In the genomic region with DNA sequence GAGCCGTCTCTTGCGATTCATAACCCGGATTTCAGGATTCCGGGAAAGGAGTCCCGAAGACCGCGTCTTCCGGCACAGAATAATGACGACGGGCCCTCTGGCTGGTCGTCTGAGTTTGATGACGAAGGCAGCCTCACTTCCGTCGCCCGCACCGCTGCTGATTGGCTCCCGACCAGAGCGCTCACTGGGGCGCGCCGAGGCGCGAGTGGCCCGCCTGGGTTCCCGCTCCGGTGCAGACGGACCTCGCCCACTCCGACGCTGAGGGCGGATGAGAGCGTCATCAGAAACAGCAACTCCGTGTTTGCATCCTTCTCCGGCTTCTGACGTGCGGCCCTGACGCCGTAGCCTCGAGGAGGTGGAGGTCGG, we compare ENCODE assay signal across 8 mouse cellular contexts. TPM values are rescaled to one million over a fixed set of nuclear protein-coding genes. Genes with fewer than 3 reads are reported as not detected.
DNase-seq lines count a peak whose midpoint lies in the region; ATAC-seq and TF ChIP-seq lines count a peak whose summit lies in the region.

A gene (minus strand): TSS at position 90 of the 366 bp plus-strand sequence.
A gene (plus strand): TSS at position 164 of the 366 bp plus-strand sequence.

- peak within 1 kb of the TSS; percentile 84 for H3K27ac ChIP-seq in embryonic facial prominence, embryonic 14.5 days (replicated peaks; ENCODE audit: low read depth, low read length)
- peak within 1 kb of the TSS; percentile 74 for H3K27ac ChIP-seq in heart, adult 2 months
- H3K27ac ChIP-seq in limb, embryonic 13.5 days: peak within 1 kb of the TSS; percentile 78; the same call in 1 of the 2 replicates
- H3K27ac ChIP-seq in midbrain, embryonic 16.5 days (ENCODE audit: low read length): peak within 1 kb of the TSS; percentile 86

- DNase-seq in 3T3-L1 (ENCODE audit: low read depth, low spot score): peak; percentile 98
- peak; percentile 91 to 92 for DNase-seq in adrenal gland, postnatal 4 days (ENCODE audit: low spot score in 2 of 2)
- DNase-seq in embryonic facial prominence, embryonic 14.5 days (ENCODE audit: low spot score): peak; percentile 98
- peak; percentile 96 to 97 for DNase-seq in heart, adult 2 months
- peak; percentile 95 for DNase-seq in kidney, adult 8-10 months
- peak; percentile 89 to 96 for DNase-seq in spleen, postnatal 10 days (ENCODE audit: low spot score in 2 of 2)

- peaks cover 2% of the 10 kb centered on the region; the same call in 1 of the 2 replicates for H3K79me2 ChIP-seq in heart, adult 2 months (replicated peaks; ENCODE audit: control insufficient read depth, insufficient read depth, low read length)

- 0 out of 2 replicates have a peak, but pooled peaks have one; percentile 8 for TF ChIP-seq EP300 in heart, adult 2 months (IDR thresholded peaks at IDR 0.05; ENCODE audit: insufficient read depth, low read depth, low read length)

- 0% methylated on average over 33 of the region's 40 CpGs for WGBS in embryonic facial prominence, embryonic 14.5 days
- under 1% methylated on average over 40 of the region's 40 CpGs for WGBS in heart, adult 2 months
- 0% methylated on average over 40 of the region's 40 CpGs for WGBS in limb, embryonic 13.5 days
- under 1% methylated on average over 40 of the region's 40 CpGs for WGBS in midbrain, embryonic 16.5 days

- H3K27me3 ChIP-seq in embryonic facial prominence, embryonic 14.5 days (replicated peaks; ENCODE audit: control insufficient read depth, insufficient read depth, low read length): no peaks in the 10 kb centered on the region
- H3K27me3 ChIP-seq in heart, adult 2 months (ENCODE audit: control insufficient read depth, insufficient read depth, low read length): no peaks in the 10 kb centered on the region
- H3K27me3 ChIP-seq in limb, embryonic 13.5 days: no peaks in the 10 kb centered on the region
- H3K27me3 ChIP-seq in midbrain, embryonic 16.5 days (ENCODE audit: control insufficient read depth, insufficient read depth, low read depth, low read length): no peaks in the 10 kb centered on the region

- H3K9ac ChIP-seq in embryonic facial prominence, embryonic 14.5 days (ENCODE audit: low read depth, low read length): peak within 1 kb of the TSS; percentile 80
- peak within 1 kb of the TSS; percentile 71 for H3K9ac ChIP-seq in heart, adult 2 months (ENCODE audit: low read depth, low read length)
- peak within 1 kb of the TSS; percentile 85 for H3K9ac ChIP-seq in limb, embryonic 13.5 days
- H3K9ac ChIP-seq in midbrain, embryonic 16.5 days (ENCODE audit: low read depth, low read length): peak within 1 kb of the TSS; percentile 85

- no peaks in the 10 kb centered on the region for H3K9me3 ChIP-seq in embryonic facial prominence, embryonic 14.5 days (ENCODE audit: control insufficient read depth, low read length)
- H3K9me3 ChIP-seq in limb, embryonic 13.5 days: no peaks in the 10 kb centered on the region
- no peaks in the 10 kb centered on the region for H3K9me3 ChIP-seq in midbrain, embryonic 16.5 days (replicated peaks; ENCODE audit: control insufficient read depth, low read length, poor library complexity, severe bottlenecking)

- TF ChIP-seq CTCF in heart, adult 2 months (IDR thresholded peaks at IDR 0.05): no peak

- peaks cover 15% of the 10 kb centered on the region for H3K4me1 ChIP-seq in embryonic facial prominence, embryonic 14.5 days (ENCODE audit: control insufficient read depth, insufficient read depth, low read length)
- H3K4me1 ChIP-seq in heart, adult 2 months (ENCODE audit: control insufficient read depth, insufficient read depth, low read length): peaks cover 4% of the 10 kb centered on the region
- H3K4me1 ChIP-seq in limb, embryonic 13.5 days: peaks cover 23% of the 10 kb centered on the region
- peaks cover 26% of the 10 kb centered on the region for H3K4me1 ChIP-seq in midbrain, embryonic 16.5 days (ENCODE audit: control insufficient read depth, insufficient read depth, low read length)

- peak within 1 kb of the TSS; percentile 65 for H3K4me3 ChIP-seq in embryonic facial prominence, embryonic 14.5 days (ENCODE audit: low read depth, low read length)
- peak within 1 kb of the TSS; percentile 63 for H3K4me3 ChIP-seq in heart, adult 2 months
- peak within 1 kb of the TSS; percentile 79 for H3K4me3 ChIP-seq in limb, embryonic 13.5 days
- peak within 1 kb of the TSS; percentile 80 for H3K4me3 ChIP-seq in midbrain, embryonic 16.5 days (ENCODE audit: low read depth, low read length)

- peak; percentile 96 for ATAC-seq in embryonic facial prominence, embryonic 14.5 days (ENCODE audit: low read depth)
- ATAC-seq in limb, embryonic 13.5 days (ENCODE audit: low FRiP score, low read depth): peak; percentile 92
- ATAC-seq in midbrain, embryonic 16.5 days: peak; percentile 92

- TF ChIP-seq POLR2A in heart, adult 2 months (IDR thresholded peaks at IDR 0.05; ENCODE audit: insufficient read depth, low read depth, low read length): peak; percentile 89

- peaks cover 62% of the 10 kb centered on the region for H3K36me3 ChIP-seq in embryonic facial prominence, embryonic 14.5 days (ENCODE audit: control insufficient read depth, insufficient read depth, low read length)
- no peaks in the 10 kb centered on the region for H3K36me3 ChIP-seq in heart, adult 2 months (ENCODE audit: control insufficient read depth, insufficient read depth, low read length)
- H3K36me3 ChIP-seq in limb, embryonic 13.5 days: peaks cover 52% of the 10 kb centered on the region
- peaks cover 25% of the 10 kb centered on the region for H3K36me3 ChIP-seq in midbrain, embryonic 16.5 days (ENCODE audit: control insufficient read depth, insufficient read depth, low read length)

- H3K4me2 ChIP-seq in embryonic facial prominence, embryonic 14.5 days (ENCODE audit: low read depth, low read length): peak within 1 kb of the TSS; percentile 98
- H3K4me2 ChIP-seq in limb, embryonic 13.5 days (replicated peaks): peak within 1 kb of the TSS; percentile 100
- peak within 1 kb of the TSS; percentile 99 for H3K4me2 ChIP-seq in midbrain, embryonic 16.5 days (ENCODE audit: low read length)

- intact Hi-C loops in heart, adult 2 months (cut with DNase I): loop anchor here (1.0 to 10.0 kb wide), 3 partner anchors 13 to 408 kb away; a partner anchor contains a TSS

RNA-seq across cellular contexts. Expression of the first gene that starts in this region (rescaled TPM):
- 10 to 100 TPM; 49.1 to 49.5 TPM for total RNA-seq in adrenal gland, postnatal 4 days (2021)
- 21.1 and 21.7 TPM in 2 replicates for polyA plus RNA-seq in embryonic facial prominence, embryonic 14.5 days (2014; fragmentation: Nextera tagmentation; extraction: Ambion mirVana)
- total RNA-seq in heart, adult 2 months (2021): 1 to 10 TPM; 8.5 to 9.5 TPM
- polyA plus RNA-seq in heart, adult 2 months (2012; rRNA removed): 14.1 and 17.3 TPM in 2 replicates
- 28.2 and 28.7 TPM in 2 replicates for polyA plus RNA-seq in limb, embryonic 13.5 days (2015; fragmentation: Nextera tagmentation; extraction: Ambion mirVana)
- 40.6 and 43.2 TPM in 2 replicates for polyA plus RNA-seq in midbrain, embryonic 16.5 days (2015; fragmentation: Nextera tagmentation; extraction: Ambion mirVana)

RNA-seq across cellular contexts. Expression of the second gene that starts in this region (rescaled TPM):
- 10 to 100 TPM; 72.5 to 73.2 TPM for total RNA-seq in adrenal gland, postnatal 4 days (2021)
- 53.0 and 54.2 TPM in 2 replicates for polyA plus RNA-seq in embryonic facial prominence, embryonic 14.5 days (2014; fragmentation: Nextera tagmentation; extraction: Ambion mirVana)
- 10 to 100 TPM; 12.4 to 14.2 TPM for total RNA-seq in heart, adult 2 months (2021)
- 22.9 and 28.3 TPM in 2 replicates for polyA plus RNA-seq in heart, adult 2 months (2012; rRNA removed)
- polyA plus RNA-seq in limb, embryonic 13.5 days (2015; fragmentation: Nextera tagmentation; extraction: Ambion mirVana): 62.8 and 74.3 TPM in 2 replicates
- polyA plus RNA-seq in midbrain, embryonic 16.5 days (2015; fragmentation: Nextera tagmentation; extraction: Ambion mirVana): 73.1 and 73.2 TPM in 2 replicates

Comparison
In these comparisons a context has a peak if more than half of its experiments do, and no peak if none do; other contexts are left out.
1. Peak in every context shown above with its lines: DNase-seq, ATAC-seq, H3K4me3 ChIP-seq and H3K27ac ChIP-seq.
2. RNA of the first gene that starts in this region (total RNA-seq): 49.1 to 49.5 TPM in adrenal gland, postnatal 4 days; 8.5 to 9.5 TPM in heart, adult 2 months; every median in the first group is over 4 times any median in the second.
3. RNA of the second gene that starts in this region (total RNA-seq): 72.5 to 73.2 TPM in adrenal gland, postnatal 4 days; 12.4 to 14.2 TPM in heart, adult 2 months; every median in the first group is over 4 times any median in the second.